Mouse (Mus musculus) adrenal gland, postnatal 36 days (tissue): ENCODE results near the gene Qrich2. TPM values are rescaled to one million over a fixed set of nuclear protein-coding genes. Genes with fewer than 3 reads are reported as not detected.

Source experiments
- DNase-seq, 2 experiments: peaks; one replicate each; pipeline ENCODE4 v3.0.0; 2021; ENCODE audit warnings: mixed read lengths in 1 of 2
- total RNA-seq, 2 experiments: library from RNA; stranded (reverse); gene quantifications; 2 replicates each; pipeline ENCODE4 v1.2.3; 2021

Qrich2 gene
- total RNA-seq, 2 experiments from 2014 or later = not detected

DNA sequence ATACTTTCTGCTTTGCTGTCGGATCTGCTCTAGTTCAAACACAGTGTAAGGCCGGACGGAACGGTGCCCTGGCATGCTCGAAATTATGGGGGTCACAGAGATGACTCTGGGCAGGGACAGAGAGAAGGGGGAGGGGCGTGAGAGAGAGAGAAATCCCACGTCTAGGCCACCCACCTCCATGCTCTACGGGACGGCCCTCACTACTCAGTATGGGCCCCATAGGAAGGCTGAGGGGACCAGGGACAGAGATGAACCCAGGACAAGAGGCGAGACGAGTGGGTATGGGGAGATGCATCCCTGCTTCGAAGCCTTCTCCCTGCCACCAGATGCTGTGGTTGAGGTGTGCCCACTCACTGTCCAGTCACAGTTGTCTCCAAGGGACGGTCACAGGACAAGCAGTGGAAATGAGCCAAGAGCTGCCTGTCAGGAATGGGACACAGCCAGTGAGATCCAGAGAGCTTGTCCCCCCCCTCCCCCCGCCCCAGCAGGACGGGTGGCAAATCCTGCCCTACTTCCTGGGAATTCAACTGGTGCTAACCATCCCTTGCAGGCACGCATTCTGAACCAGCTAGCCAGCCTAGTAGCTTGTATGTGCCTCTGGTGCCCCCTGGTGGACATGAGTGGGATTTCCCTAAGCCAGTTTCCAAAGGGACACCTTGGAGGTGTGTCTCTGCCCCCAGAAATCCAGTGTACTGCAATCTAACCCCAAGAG is 20.3 kb downstream of the Qrich2 start:
- DNase-seq = peak; percentile 94 to 95

GRCm38 (mm10) chr11:116443935-116444334 is 22.1 kb downstream of the Qrich2 start:
- no peak for DNase-seq

- peak in 1 of 2 experiments; percentile 51 for DNase-seq
Measured at GRCm38 (mm10) chr11:116443311-116443710, 22.7 kb downstream of the Qrich2 start.

DNA sequence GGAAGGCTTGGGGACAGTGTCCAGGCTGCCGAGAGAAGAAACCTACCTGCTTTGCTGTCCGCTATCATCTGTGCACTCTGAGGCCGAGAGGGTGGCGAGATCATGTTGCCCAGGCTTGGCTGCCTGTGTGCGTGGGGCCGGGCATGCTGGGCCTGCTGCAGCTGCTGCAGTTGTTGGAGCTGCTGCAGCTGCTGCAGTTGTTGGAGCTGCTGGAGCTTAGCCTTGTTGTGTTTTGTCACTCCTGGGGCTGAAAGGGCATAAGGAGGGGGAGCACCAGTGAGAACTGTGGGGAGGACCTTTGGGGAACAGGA is 23.2 kb downstream of the Qrich2 start:
- no peak for DNase-seq

- DNase-seq = peak; percentile 58 to 64
Measured at GRCm38 (mm10) chr11:116442129-116442866, 23.7 kb downstream of the Qrich2 start.

- no peak for DNase-seq
Measured at GRCm38 (mm10) chr11:116440408-116441068, 25.5 kb downstream of the Qrich2 start.

GRCm38 (mm10) chr11:116439269-116440240 is 26.5 kb downstream of the Qrich2 start:
- DNase-seq = no peak

GRCm38 (mm10) chr11:116437541-116437940 is 28.5 kb downstream of the Qrich2 start:
- DNase-seq = no peak

GRCm38 (mm10) chr11:116436725-116437331 is 29.2 kb downstream of the Qrich2 start:
- DNase-seq = peak; percentile 47 to 68

- no peak for DNase-seq
Measured at GRCm38 (mm10) chr11:116435992-116436724, 29.9 kb downstream of the Qrich2 start.

DNA sequence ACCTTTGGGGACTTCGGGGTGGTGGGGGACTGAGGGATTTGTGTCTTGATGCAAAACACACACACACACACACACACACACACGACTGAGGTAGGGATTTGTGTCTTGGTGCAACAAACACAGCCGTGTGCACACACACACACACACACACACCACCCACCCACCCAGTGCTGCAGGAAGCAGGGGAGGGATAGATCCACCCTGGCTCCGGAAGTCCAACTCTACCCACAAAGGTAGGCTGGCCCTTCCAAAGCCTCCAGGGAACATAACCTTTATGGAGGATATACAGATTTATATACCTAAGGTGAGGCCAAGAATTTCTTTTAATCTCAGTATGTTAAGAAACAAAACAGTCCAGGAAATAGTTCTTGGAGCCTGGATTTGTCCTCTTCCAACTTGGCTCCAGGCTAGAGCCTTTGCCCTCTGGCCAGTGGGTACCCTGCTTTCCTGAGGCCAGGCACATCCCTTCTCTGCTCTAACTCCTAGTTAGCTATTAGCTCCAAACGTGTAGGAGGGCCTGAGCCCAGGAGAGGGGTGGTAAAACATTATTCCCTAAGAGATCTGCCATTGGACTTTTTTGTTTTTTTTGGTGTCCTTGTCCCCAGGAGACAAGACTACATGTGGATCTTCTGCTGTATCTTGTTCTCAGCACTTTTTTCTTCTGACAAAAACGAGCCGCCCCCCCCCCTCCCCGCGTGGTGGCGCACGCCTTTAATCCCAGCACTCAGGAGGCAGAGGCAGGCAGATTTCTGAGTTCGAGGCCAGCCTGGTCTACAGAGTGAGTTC is 30.9 kb downstream of the Qrich2 start:
- no peak for DNase-seq

- peak; percentile 80 to 84 for DNase-seq
Measured at GRCm38 (mm10) chr11:116434287-116434966, 31.6 kb downstream of the Qrich2 start.

- DNase-seq = peak; percentile 99 to 100
Measured at GRCm38 (mm10) chr11:116433356-116434286, 32.4 kb downstream of the Qrich2 start, which contains the start of gene Ubald2. Gene Ubald2, plus strand, starts transcription at chr11:116434094.

DNA sequence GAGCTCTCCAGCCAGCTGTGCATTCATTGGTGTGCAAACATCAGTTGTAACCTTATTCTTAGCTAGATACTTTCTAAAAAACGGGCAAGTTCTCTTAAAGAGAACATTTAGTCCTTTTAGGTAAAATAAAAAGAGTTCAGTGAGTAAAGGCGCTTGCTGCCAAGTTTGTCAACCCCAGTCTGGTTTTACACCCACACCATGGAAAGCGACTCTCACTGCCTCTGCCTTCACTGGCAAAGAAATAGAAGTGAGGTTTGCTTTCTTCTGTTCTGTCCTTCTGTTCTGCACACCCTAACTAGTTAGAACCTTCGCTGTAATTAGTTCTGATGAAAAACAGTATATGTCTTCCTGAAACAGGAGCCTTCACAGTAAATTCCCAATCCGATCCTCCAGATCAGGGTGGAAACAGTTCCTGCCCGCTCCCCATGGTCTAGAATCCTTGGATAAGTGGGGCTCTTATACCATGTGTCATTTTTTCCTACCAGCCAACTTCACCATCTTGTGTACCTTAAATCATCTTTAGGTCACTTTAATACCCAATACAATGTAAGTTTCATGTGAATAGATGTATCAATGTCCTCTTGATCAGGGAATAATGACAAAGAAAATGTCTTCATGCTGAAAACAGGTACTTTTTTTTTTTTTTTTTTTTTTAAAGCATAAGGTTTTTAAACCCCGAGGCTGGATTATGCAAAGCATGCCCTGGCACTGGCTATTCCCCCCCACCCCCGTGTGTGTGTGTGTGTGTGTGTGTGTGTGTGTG is 33.3 kb downstream of the Qrich2 start:
- DNase-seq = no peak

GRCm38 (mm10) chr11:116432127-116432526 is 33.9 kb downstream of the Qrich2 start:
- no peak for DNase-seq

DNA sequence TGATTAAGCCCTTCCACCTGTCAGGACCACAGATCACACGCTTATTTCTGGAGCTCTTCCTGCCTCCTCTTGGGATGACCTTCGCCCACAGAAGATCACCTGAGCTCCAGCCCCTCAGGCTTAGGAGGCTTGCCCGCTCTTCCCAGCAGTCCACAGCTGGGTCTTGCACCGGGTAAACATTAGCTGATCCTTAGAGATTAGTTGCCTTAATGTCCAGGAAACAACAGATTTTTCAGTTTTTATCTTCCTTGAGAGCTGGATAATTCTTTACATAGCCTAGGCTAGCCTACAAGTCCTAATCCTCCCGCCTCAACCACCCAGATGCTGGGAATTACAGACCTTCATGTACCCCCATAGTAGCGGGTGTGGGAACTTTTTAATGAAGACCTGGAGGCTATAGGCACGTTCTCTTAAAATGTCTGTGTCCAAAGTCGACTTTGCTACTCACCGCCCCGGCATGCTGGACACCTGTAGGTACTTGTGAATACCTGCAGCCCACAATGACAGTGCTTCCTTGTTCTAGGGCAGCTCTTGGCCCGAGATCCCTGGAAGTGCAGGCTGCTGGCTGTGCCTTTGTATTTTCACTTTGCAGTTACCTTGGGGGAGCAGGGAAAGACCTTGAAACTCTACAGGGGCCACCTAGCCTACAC is 34.5 kb downstream of the Qrich2 start:
- no peak for DNase-seq
